Mouse (Mus musculus) ES-Bruce4 (cell line): ENCODE measurements at regions not wholly inside any gene's neighbourhood (a gene's known extent, or its start where the extent isn't known, plus 50 kb on each side); places are given as distances from the start of the nearest gene placed in this dataset.

Source experiments
- H3K27ac ChIP-seq: 2 replicates; pipeline ENCODE4 v1.5.1; 2012; ENCODE audit warnings: low read length, inconsistent platforms; ENCODE audit not compliant: insufficient read depth
- H3K27me3 ChIP-seq: 2 replicates; pipeline ENCODE4 v1.6.1; 2012; ENCODE audit warnings: mild to moderate bottlenecking, low read length, inconsistent platforms; ENCODE audit not compliant: control insufficient read depth, poor library complexity, insufficient read depth, severe bottlenecking
- H3K36me3 ChIP-seq: 2 replicates; pipeline ENCODE4 v1.6.1; 2012; ENCODE audit warnings: inconsistent platforms, mild to moderate bottlenecking, low read length, moderate library complexity; ENCODE audit not compliant: control insufficient read depth, poor library complexity, insufficient read depth, severe bottlenecking
- H3K4me1 ChIP-seq: one replicate; pipeline ENCODE4 v1.8.1; 2011; ENCODE audit warnings: low read length; ENCODE audit not compliant: control insufficient read depth, insufficient read depth
- H3K4me3 ChIP-seq: 2 replicates; pipeline ENCODE4 v1.5.1; 2011; ENCODE audit warnings: low read depth, mild to moderate bottlenecking, low read length
- H3K9ac ChIP-seq: 2 replicates; pipeline ENCODE4 v1.6.1; 2012; ENCODE audit warnings: low read depth, mild to moderate bottlenecking, inconsistent platforms; ENCODE audit not compliant: poor library complexity, severe bottlenecking
- H3K9me3 ChIP-seq: replicated peaks from 2 replicates; pipeline ENCODE4 v1.6.1; 2012; ENCODE audit warnings: mild to moderate bottlenecking, low read length, inconsistent platforms; ENCODE audit not compliant: control insufficient read depth, poor library complexity, insufficient read depth, severe bottlenecking
- CTCF ChIP-seq: IDR thresholded peaks from one replicate; pipeline ENCODE4 v1.8.1; 2011; ENCODE audit warnings: low read depth, low read length
- EP300 ChIP-seq: IDR thresholded peaks from 2 replicates; pipeline ENCODE4 v1.6.1; 2011; ENCODE audit warnings: low read depth, low read length; ENCODE audit not compliant: insufficient read depth
- POLR2A ChIP-seq: IDR thresholded peaks from one replicate; pipeline ENCODE4 v1.8.1; 2011; ENCODE audit warnings: low read length; ENCODE audit not compliant: insufficient read depth

DNA sequence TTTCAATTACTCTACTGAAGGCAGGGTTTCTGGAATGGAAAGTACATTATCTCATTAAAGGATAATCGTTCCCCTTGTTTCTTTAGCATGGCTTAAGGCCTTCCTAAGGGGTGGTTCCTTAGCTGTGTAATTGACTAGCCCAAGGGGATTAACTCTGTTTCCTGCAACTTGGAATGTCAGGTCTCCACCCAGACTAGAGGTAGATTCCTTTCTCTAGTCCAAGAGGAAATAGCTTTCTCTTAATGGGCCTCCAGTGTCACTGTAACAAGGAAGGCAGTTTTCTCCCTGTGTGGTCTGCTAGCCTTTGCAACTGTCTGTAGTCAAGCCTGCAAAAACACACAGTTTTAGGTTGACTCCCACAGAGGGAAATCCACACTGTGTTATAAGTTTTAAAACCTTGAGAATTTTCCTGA lies 64.0 kb upstream of the Adgra3 start:
- Histone ChIP-seq H3K9ac (no peak overlapping the region), H3K4me1 (peaks cover 3% of the 10 kb centered on the region), H3K9me3 (peaks cover 15% of the 10 kb centered on the region; the same call in 1 of the 2 replicates), H3K36me3 (no peaks in the 10 kb centered on the region), H3K4me3 (no peak overlapping the region), H3K27me3 (no peaks in the 10 kb centered on the region), H3K27ac (peak overlapping the region; percentile 61)
- TF ChIP-seq EP300 (no peak), POLR2A (no peak), CTCF (no peak)

GRCm38 (mm10) chr5:50119860-50120259 lies 61.1 kb upstream of the Adgra3 start:
- no peak for TF ChIP-seq POLR2A
- TF ChIP-seq EP300 = no peak
- no peak for TF ChIP-seq CTCF
- no peak overlapping the region for H3K27ac ChIP-seq
- peaks cover 3% of the 10 kb centered on the region for H3K4me1 ChIP-seq
- H3K27me3 ChIP-seq = no peaks in the 10 kb centered on the region
- peaks cover 15% of the 10 kb centered on the region; the same call in 1 of the 2 replicates for H3K9me3 ChIP-seq
- no peaks in the 10 kb centered on the region for H3K36me3 ChIP-seq
- no peak overlapping the region for H3K4me3 ChIP-seq
- no peak overlapping the region for H3K9ac ChIP-seq
